In the genomic region with DNA sequence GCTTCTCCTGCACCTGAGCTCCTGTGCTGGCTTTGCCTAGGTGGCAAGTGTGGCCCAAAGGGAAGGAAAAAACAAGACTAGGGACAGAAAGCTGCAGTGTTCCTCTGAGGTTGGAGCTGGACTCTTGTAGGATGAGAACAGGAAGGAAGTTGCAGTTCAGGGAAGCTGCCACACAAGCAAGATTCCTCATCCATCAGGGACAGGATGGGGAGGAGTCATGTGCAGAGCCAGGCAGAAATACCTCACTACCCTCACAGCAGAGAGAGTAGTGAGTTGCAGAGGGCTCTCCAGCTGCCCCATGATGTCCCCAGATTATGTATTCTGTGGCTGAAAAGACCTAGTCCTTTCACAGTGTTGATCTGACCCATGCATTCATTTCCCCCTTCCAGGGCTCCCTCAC, we compare ENCODE assay signal across 19 mouse cellular contexts. TPM values are rescaled to one million over a fixed set of nuclear protein-coding genes. Genes with fewer than 3 reads are reported as not detected.
A peak's percentile ranks its signal among the peaks of the same experiment; 100 is the strongest.
DNase-seq lines count a peak whose midpoint lies in the region; ATAC-seq and TF ChIP-seq lines count a peak whose summit lies in the region.
"Had no signal": no experiment of that assay in that cellular context is flagged by ENCODE, and none has a peak within 500 bp of the region (broad histone marks: within the 10 kb centered on the region; RNA-seq: fewer than 3 reads in every experiment).

No protein-coding gene starts in this region.

- H3K4me3 ChIP-seq in heart, embryonic 11.5 days (ENCODE audit: low read depth, low read length): no peak overlapping the region
- H3K4me3 ChIP-seq in lung, embryonic 14.5 days (ENCODE audit: low read depth, low read length): no peak overlapping the region
- no peak overlapping the region for H3K4me3 ChIP-seq in lung, adult 2 months (replicated peaks; ENCODE audit: extremely low read depth, low read depth, low read length)
- H3K4me3 ChIP-seq in megakaryocyte, embryonic 14.5 days (replicated peaks): peak overlapping the region; percentile 60
- H3K4me3 ChIP-seq: forebrain, embryonic 13.5 days; heart, adult 2 months had no signal

- no peak for TF ChIP-seq CTCF in lung, embryonic 14.5 days (IDR thresholded peaks at IDR 0.05; ENCODE audit: low read depth)
- TF ChIP-seq CTCF in lung, adult 2 months (IDR thresholded peaks at IDR 0.05; ENCODE audit: insufficient read depth, low read length): no peak

- peak; percentile 1 for DNase-seq in heart, adult 8-10 months (ENCODE audit: low spot score)
- DNase-seq in lung, embryonic 14.5 days: peak; percentile 9
- no peak for DNase-seq in lung, adult 2 months
- DNase-seq in cerebellum, postnatal 25 days: no peak
- DNase-seq in adrenal gland, adult 2 months: no peak
- DNase-seq: adrenal gland, postnatal 14 days; cerebellum, adult 9-10 months; embryo, embryonic 11 days; lung, postnatal 10 days; midbrain, embryonic 14.5 days had no signal

- no peaks in the 10 kb centered on the region for H3K4me1 ChIP-seq in heart, embryonic 11.5 days (ENCODE audit: control insufficient read depth, insufficient read depth, low read length)
- H3K4me1 ChIP-seq in lung, embryonic 14.5 days (ENCODE audit: insufficient read depth): no peaks in the 10 kb centered on the region
- H3K4me1 ChIP-seq in lung, adult 2 months (ENCODE audit: control insufficient read depth, insufficient read depth, low read length): peaks cover 5% of the 10 kb centered on the region
- H3K4me1 ChIP-seq in megakaryocyte, embryonic 14.5 days: peaks cover 18% of the 10 kb centered on the region
- H3K4me1 ChIP-seq: forebrain, embryonic 13.5 days had no signal

- TF ChIP-seq POLR2A in lung, adult 2 months (IDR thresholded peaks at IDR 0.05; ENCODE audit: borderline replicate concordance, extremely low read depth, low read depth, low read length): no peak

- no peak overlapping the region for H3K4me2 ChIP-seq in heart, embryonic 11.5 days
- no peak overlapping the region for H3K4me2 ChIP-seq in lung, embryonic 14.5 days
- H3K4me2 ChIP-seq: forebrain, embryonic 13.5 days had no signal

- H3K27ac ChIP-seq in heart, embryonic 11.5 days (ENCODE audit: low read depth, low read length): no peak overlapping the region
- H3K27ac ChIP-seq in lung, embryonic 14.5 days (ENCODE audit: low read depth): no peak overlapping the region
- H3K27ac ChIP-seq: forebrain, embryonic 13.5 days; heart, adult 2 months had no signal

- no peaks in the 10 kb centered on the region for H3K27me3 ChIP-seq in heart, embryonic 11.5 days (ENCODE audit: control insufficient read depth, insufficient read depth, low read length)
- no peaks in the 10 kb centered on the region for H3K27me3 ChIP-seq in lung, embryonic 14.5 days (ENCODE audit: insufficient read depth, low read length)
- H3K27me3 ChIP-seq in megakaryocyte, embryonic 14.5 days (replicated peaks): no peaks in the 10 kb centered on the region
- H3K27me3 ChIP-seq: forebrain, embryonic 13.5 days had no signal

- H3K36me3 ChIP-seq in heart, embryonic 11.5 days (ENCODE audit: control insufficient read depth, insufficient read depth, low read length): no peaks in the 10 kb centered on the region
- H3K36me3 ChIP-seq in lung, embryonic 14.5 days (ENCODE audit: insufficient read depth): no peaks in the 10 kb centered on the region
- H3K36me3 ChIP-seq in megakaryocyte, embryonic 14.5 days (replicated peaks; ENCODE audit: low read length): no peaks in the 10 kb centered on the region
- H3K36me3 ChIP-seq: G1E had no signal

- H3K9ac ChIP-seq in heart, embryonic 11.5 days (ENCODE audit: low read depth, low read length): no peak overlapping the region
- no peak overlapping the region for H3K9ac ChIP-seq in lung, embryonic 14.5 days
- H3K9ac ChIP-seq: forebrain, embryonic 13.5 days had no signal

- no peak for ATAC-seq in heart, embryonic 11.5 days (replicated peaks; ENCODE audit: insufficient number of reproducible peaks, low FRiP score, low TSS enrichment)
- no peak for ATAC-seq in lung, embryonic 14.5 days (ENCODE audit: insufficient read depth)
- peak; percentile 52 for ATAC-seq in granulocyte monocyte progenitor cell, adult 5-6 weeks (replicated peaks; ENCODE audit: poor library complexity, severe bottlenecking)
- ATAC-seq: forebrain, embryonic 13.5 days had no signal

- no peaks in the 10 kb centered on the region for H3K9me3 ChIP-seq in heart, embryonic 11.5 days (replicated peaks; ENCODE audit: control insufficient read depth, low read length)
- H3K9me3 ChIP-seq in lung, embryonic 14.5 days (ENCODE audit: low read depth, low read length): no peaks in the 10 kb centered on the region
- H3K9me3 ChIP-seq in megakaryocyte, embryonic 14.5 days: no peaks in the 10 kb centered on the region
- H3K9me3 ChIP-seq: forebrain, embryonic 13.5 days; G1E had no signal

RNA-seq across cellular contexts. Expression of a gene that starts 0.5 kb away (rescaled TPM):
- under 1 TPM in 1 of 4 experiments, not detected in 3; 0.34 TPM for total RNA-seq in heart, adult 8-10 months (2022)
- polyA plus RNA-seq in heart, embryonic 11.5 days (2014; fragmentation: Nextera tagmentation; extraction: Ambion mirVana): not detected in 2 replicates
- polyA plus RNA-seq in lung, embryonic 14.5 days (2014; fragmentation: Nextera tagmentation; extraction: Ambion mirVana): 0.24 and 0.32 TPM in 2 replicates
- not detected in 2 replicates for polyA plus RNA-seq in lung, adult 2 months (2012; rRNA removed)
- 2.4 TPM in 1 of 2 replicates, not detected in the other for total RNA-seq in granulocyte monocyte progenitor cell, adult 5-6 weeks (2014; fragmentation: Nextera tagmentation)
- 0.69 TPM in 1 of 2 replicates, not detected in the other for total RNA-seq in granulocyte monocyte progenitor cell, adult 5-6 weeks (2017)
- not detected in 2 replicates for polyA plus RNA-seq in megakaryocyte, embryonic 14.5 days (2012; ENCODE audit: insufficient read depth, low replicate concordance)
- not detected for total RNA-seq in adrenal gland, adult 2 months (2021)
- polyA plus RNA-seq in adrenal gland, adult 2 months (2012; rRNA removed): not detected in 2 replicates
- total RNA-seq: adrenal gland, postnatal 14 days; G1E; left cerebral cortex, adult 18-20 months had no signal
- polyA plus RNA-seq: forebrain, embryonic 13.5 days; G1E; limb, embryonic 11.5 days; testis, adult 2 months had no signal

RNA-seq across cellular contexts. Expression of a gene that starts 31.5 kb away (rescaled TPM):
- total RNA-seq in heart, adult 8-10 months (2022): under 1 TPM in 1 of 4 experiments, not detected in 3; 0.23 TPM
- 0.16 TPM in 1 of 2 replicates, not detected in the other for polyA plus RNA-seq in heart, embryonic 11.5 days (2014; fragmentation: Nextera tagmentation; extraction: Ambion mirVana)
- polyA plus RNA-seq in lung, embryonic 14.5 days (2014; fragmentation: Nextera tagmentation; extraction: Ambion mirVana): 0.04 and 0.11 TPM in 2 replicates
- 0.45 and 1.1 TPM in 2 replicates for polyA plus RNA-seq in lung, adult 2 months (2012; rRNA removed)
- total RNA-seq in granulocyte monocyte progenitor cell, adult 5-6 weeks (2014; fragmentation: Nextera tagmentation): 0.15 TPM in 1 of 2 replicates, not detected in the other
- 0.77 and 1.5 TPM in 2 replicates for total RNA-seq in granulocyte monocyte progenitor cell, adult 5-6 weeks (2017)
- 0.04 TPM in 1 of 2 replicates, not detected in the other for polyA plus RNA-seq in megakaryocyte, embryonic 14.5 days (2012; ENCODE audit: insufficient read depth, low replicate concordance)
- under 1 TPM; 0.09 to 0.17 TPM for total RNA-seq in adrenal gland, adult 2 months (2021)
- not detected in 2 replicates for polyA plus RNA-seq in adrenal gland, adult 2 months (2012; rRNA removed)
- total RNA-seq: adrenal gland, postnatal 14 days had no signal
- polyA plus RNA-seq: forebrain, embryonic 13.5 days; G1E; limb, embryonic 11.5 days had no signal

RNA-seq across cellular contexts. Expression of a gene that starts 48.0 kb away (rescaled TPM):
- 1 to 10 TPM; 3.6 to 5.8 (median 5.0) TPM for total RNA-seq in heart, adult 8-10 months (2022)
- 1.6 and 2.8 TPM in 2 replicates for polyA plus RNA-seq in heart, embryonic 11.5 days (2014; fragmentation: Nextera tagmentation; extraction: Ambion mirVana)
- polyA plus RNA-seq in lung, embryonic 14.5 days (2014; fragmentation: Nextera tagmentation; extraction: Ambion mirVana): 1.0 and 1.4 TPM in 2 replicates
- 3.2 and 3.8 TPM in 2 replicates for polyA plus RNA-seq in lung, adult 2 months (2012; rRNA removed)
- 15.1 and 19.1 TPM in 2 replicates for total RNA-seq in granulocyte monocyte progenitor cell, adult 5-6 weeks (2014; fragmentation: Nextera tagmentation)
- 30.2 and 30.8 TPM in 2 replicates for total RNA-seq in granulocyte monocyte progenitor cell, adult 5-6 weeks (2017)
- 0.27 TPM in 1 of 2 replicates, not detected in the other for polyA plus RNA-seq in megakaryocyte, embryonic 14.5 days (2012; ENCODE audit: insufficient read depth, low replicate concordance)
- total RNA-seq in adrenal gland, adult 2 months (2021): 1 to 10 TPM; 9.2 to 9.8 TPM
- polyA plus RNA-seq in adrenal gland, adult 2 months (2012; rRNA removed): 2.0 and 2.2 TPM in 2 replicates

Comparison
In these comparisons a context has a peak if more than half of its experiments do, and no peak if none do; other contexts are left out.
1. DNase-seq: peak in heart, adult 8-10 months (single experiment) and lung, embryonic 14.5 days (single experiment); none in lung, adult 2 months (single experiment), cerebellum, postnatal 25 days (0 of 2) and adrenal gland, adult 2 months (single experiment).